Mouse (Mus musculus): ENCODE results near the gene Adgrl1.

The Adgrl1 gene

GRCm38 (mm10) chr8:83941066-83941677 lies 41.3 kb downstream of the Adgrl1 start:
- in situ Hi-C loops (cut with MboI; ENCODE audit: unreplicated experiment in 2 of 2): no loop called here

- in situ Hi-C loops (cut with MboI; ENCODE audit: unreplicated experiment in 2 of 2): no loop called here
These were observed 42.5 kb downstream of the Adgrl1 start for GRCm38 (mm10) chr8:83942446-83942845.

- in situ Hi-C loops (cut with MboI; ENCODE audit: unreplicated experiment in 2 of 2): no loop called here
These were observed 45.6 kb downstream of the Adgrl1 start for GRCm38 (mm10) chr8:83945540-83945939.

- in situ Hi-C loops (cut with MboI; ENCODE audit: unreplicated experiment in 2 of 2): loop anchor here in 1 of 2 experiments (10.0 kb wide), 1 partner anchor 60 kb away; no protein-coding TSS in a partner anchor
These were observed 54.8 kb downstream of the Adgrl1 start for GRCm38 (mm10) chr8:83954749-83955105.

GRCm38 (mm10) chr8:83955106-83955957 lies 55.4 kb downstream of the Adgrl1 start, which contains the start of the genes Gm10644 and Asf1b:
Gm10644 (minus strand) TSS chr8:83955205.
Asf1b (plus strand) TSS chr8:83955507.
- in situ Hi-C loops (cut with MboI; ENCODE audit: unreplicated experiment in 2 of 2): loop anchor here in 1 of 2 experiments (10.0 kb wide), 1 partner anchor 61 kb away; no protein-coding TSS in a partner anchor

GRCm38 (mm10) chr8:83955958-83956218 lies 56.0 kb downstream of the Adgrl1 start:
- in situ Hi-C loops (cut with MboI; ENCODE audit: unreplicated experiment in 2 of 2): loop anchor here in 1 of 2 experiments (10.0 kb wide), 1 partner anchor 61 kb away; no protein-coding TSS in a partner anchor

- in situ Hi-C loops (cut with MboI; ENCODE audit: unreplicated experiment in 2 of 2): loop anchor here in 1 of 2 experiments (10.0 kb wide), 1 partner anchor 62 kb away; no protein-coding TSS in a partner anchor
These were observed 56.9 kb downstream of the Adgrl1 start for GRCm38 (mm10) chr8:83956789-83957188.

- in situ Hi-C loops (cut with MboI; ENCODE audit: unreplicated experiment in 2 of 2): no loop called here
These were observed 64.3 kb downstream of the Adgrl1 start for GRCm38 (mm10) chr8:83964015-83964765.

- in situ Hi-C loops (cut with MboI; ENCODE audit: unreplicated experiment in 2 of 2): no loop called here
These were observed 67.8 kb downstream of the Adgrl1 start for GRCm38 (mm10) chr8:83967701-83968100.

GRCm38 (mm10) chr8:83971121-83971520 lies 71.2 kb downstream of the Adgrl1 start:
- in situ Hi-C loops (cut with MboI; ENCODE audit: unreplicated experiment in 2 of 2): no loop called here

- in situ Hi-C loops (cut with MboI; ENCODE audit: unreplicated experiment in 2 of 2): no loop called here
These were observed 71.8 kb downstream of the Adgrl1 start for GRCm38 (mm10) chr8:83971661-83972060.

GRCm38 (mm10) chr8:83972150-83973120 lies 72.5 kb downstream of the Adgrl1 start, which contains the start of gene Prkaca:
Prkaca (plus strand) TSS chr8:83972993.
- in situ Hi-C loops (cut with MboI; ENCODE audit: unreplicated experiment in 2 of 2): no loop called here

GRCm38 (mm10) chr8:83973161-83974031 lies 73.5 kb downstream of the Adgrl1 start:
- in situ Hi-C loops (cut with MboI; ENCODE audit: unreplicated experiment in 2 of 2): no loop called here

- in situ Hi-C loops (cut with MboI; ENCODE audit: unreplicated experiment in 2 of 2): no loop called here
These were observed 74.6 kb downstream of the Adgrl1 start for GRCm38 (mm10) chr8:83974521-83974920.

- in situ Hi-C loops (cut with MboI; ENCODE audit: unreplicated experiment in 2 of 2): no loop called here
These were observed 76.3 kb downstream of the Adgrl1 start for GRCm38 (mm10) chr8:83976101-83976630.

GRCm38 (mm10) chr8:83976779-83977350 lies 77.0 kb downstream of the Adgrl1 start:
- in situ Hi-C loops (cut with MboI; ENCODE audit: unreplicated experiment in 2 of 2): no loop called here

- in situ Hi-C loops (cut with MboI; ENCODE audit: unreplicated experiment in 2 of 2): no loop called here
These were observed 77.7 kb downstream of the Adgrl1 start for GRCm38 (mm10) chr8:83977646-83978045.

GRCm38 (mm10) chr8:83978200-83978599 lies 78.3 kb downstream of the Adgrl1 start:
- in situ Hi-C loops (cut with MboI; ENCODE audit: unreplicated experiment in 2 of 2): no loop called here

All from v-Abl transformed pro-B cells (cell line).